Mouse (Mus musculus) erythroblast, embryonic 14.5 days (primary cell): ENCODE data around the gene Zfp52.

Experiments
- GATA1 ChIP-seq: IDR thresholded peaks from 2 replicates; pipeline ENCODE4 v1.6.1; 2012; ENCODE audit warnings: low read length, inconsistent platforms, mixed read lengths
- TAL1 ChIP-seq: IDR thresholded peaks from 3 replicates; pipeline ENCODE4 v1.6.1; 2012; ENCODE audit warnings: low read length, inconsistent platforms, mixed read lengths

- TF ChIP-seq GATA1 (no peak), TAL1 (no peak)
These were observed 44.3 kb downstream of the Zfp52 start for GRCm38 (mm10) chr17:21579493-21580175.
